Mouse (Mus musculus) liver, embryonic 14.5 days (tissue): ENCODE results near the gene Zbtb16.

Experiments used
- CTCF ChIP-seq: IDR thresholded peaks from 2 replicates; pipeline ENCODE4 v1.5.1; 2016; ENCODE audit warnings: antibody characterized with exemption, low read depth, control low read depth
- EP300 ChIP-seq: IDR thresholded peaks from 2 replicates; pipeline ENCODE4 v1.6.1; 2016; ENCODE audit warnings: antibody characterized with exemption, low read depth

DNA sequence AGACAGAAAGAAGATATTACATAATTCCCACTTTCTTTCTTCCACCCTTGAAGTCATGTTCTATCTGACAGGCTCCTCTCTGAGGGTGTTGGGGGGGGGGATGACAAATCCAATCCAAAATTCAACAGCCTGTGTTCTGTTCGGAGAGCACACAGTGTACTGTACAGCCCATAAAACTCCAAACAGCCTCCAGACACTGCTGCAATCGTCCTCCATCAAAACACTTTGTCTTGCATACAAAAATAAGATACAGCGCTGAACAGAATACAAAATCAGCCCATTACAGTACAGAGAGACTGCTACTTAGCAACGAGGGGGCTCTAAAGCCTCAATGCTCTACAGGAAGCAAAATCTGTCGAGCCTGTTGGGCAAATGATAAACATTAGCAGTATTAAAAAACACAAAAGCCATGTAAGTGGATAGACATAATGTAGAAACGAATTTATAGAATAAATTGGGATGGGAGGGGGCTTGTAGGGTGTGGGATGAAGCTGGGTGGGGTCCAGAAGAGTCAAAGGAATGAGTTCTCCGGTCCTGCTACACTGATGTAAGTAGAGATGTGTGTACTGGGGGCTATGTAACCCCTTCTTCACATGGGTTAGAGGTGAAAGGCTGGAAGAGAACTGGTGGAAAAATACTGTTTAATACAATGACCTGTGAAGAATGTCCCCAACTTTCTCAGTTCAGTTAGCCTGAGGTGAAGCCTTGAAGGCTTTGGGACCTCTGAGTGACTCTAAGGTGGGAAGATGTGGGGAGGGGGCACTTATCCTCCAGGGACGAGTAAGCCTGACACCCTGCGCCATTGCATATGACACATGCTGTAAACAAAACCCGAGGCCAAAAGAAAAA lies 99.4 kb downstream of the Zbtb16 start:
- TF ChIP-seq EP300 (no peak), CTCF (no peak)
